Mouse (Mus musculus): ENCODE results near the gene Trim52. TPM values are rescaled to one million over a fixed set of nuclear protein-coding genes. Genes with fewer than 3 reads are reported as not detected.

The Trim52 gene
- polyA plus RNA-seq (2012; rRNA removed) = not detected in 2 replicates

DNA sequence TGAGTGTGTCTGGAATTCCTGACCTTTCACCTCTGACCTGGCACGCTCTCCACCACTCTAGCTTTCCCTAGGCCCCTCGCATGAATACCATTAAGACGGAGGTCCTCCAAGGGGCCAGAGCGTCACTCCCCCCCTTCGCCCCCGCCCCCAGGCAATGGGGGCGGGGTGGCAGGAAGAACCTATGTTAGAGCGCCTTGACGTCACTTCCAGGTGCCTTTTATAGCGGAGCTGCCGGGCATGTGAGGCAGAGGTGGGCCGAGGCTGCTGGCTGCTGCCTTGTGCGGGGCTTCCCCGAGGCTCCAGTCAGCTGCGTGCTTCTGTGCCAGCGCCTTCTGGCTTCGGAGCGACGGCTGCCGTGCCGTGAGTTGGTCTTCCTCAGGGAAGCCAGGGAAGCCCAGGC is at the start of gene Trim52:
Gene Trim52 (plus strand): TSS at position 219 of the 400 bp plus-strand sequence.
- TF ChIP-seq POLR2A (IDR thresholded peaks at IDR 0.05; ENCODE audit: low read depth, low read length) (no peak), CTCF (IDR thresholded peaks at IDR 0.05; ENCODE audit: extremely low read depth, insufficient read depth, insufficient read length, insufficient replicate concordance) (no peak)
- no peak for DNase-seq (ENCODE audit: low read depth in 1 of 2, low spot score in 2 of 2)
- Histone ChIP-seq H3K27me3 (ENCODE audit: control insufficient read depth, insufficient read depth, low read length) (no peaks in the 10 kb centered on the region), H3K27ac (ENCODE audit: insufficient read depth, low read length) (no peak within 1 kb of the TSS), H3K4me1 (ENCODE audit: control insufficient read depth, insufficient read depth, insufficient read length) (no peaks in the 10 kb centered on the region), H3K4me3 (ENCODE audit: extremely low read depth, insufficient read depth, insufficient read length) (no peak within 1 kb of the TSS), H3K36me3 (ENCODE audit: control insufficient read depth, insufficient read depth, low read length) (no peaks in the 10 kb centered on the region)
- 96% methylated on average over 21 of the region's 21 CpGs for WGBS

DNA sequence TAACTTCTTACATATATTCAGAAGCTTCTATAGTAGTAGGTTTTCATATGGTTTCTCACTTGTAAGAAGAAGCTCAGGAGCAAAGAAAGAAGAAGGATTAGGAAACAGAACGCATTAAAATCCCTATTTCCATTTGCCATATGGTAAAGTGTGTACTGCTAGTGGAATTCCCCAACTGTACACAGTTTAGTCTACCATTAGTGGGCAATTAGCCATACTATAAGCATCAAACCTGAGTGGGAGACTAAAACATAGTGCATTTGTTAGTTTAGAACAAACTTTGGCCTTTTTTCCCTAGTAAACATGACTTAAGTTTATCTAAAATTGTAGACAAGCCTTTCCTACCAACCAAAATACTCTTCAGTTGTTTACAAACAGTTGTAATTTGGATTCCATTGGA is 33.4 kb upstream of the Trim52 start:
- Histone ChIP-seq H3K27me3 (ENCODE audit: control insufficient read depth, insufficient read depth, low read length) (no peaks in the 10 kb centered on the region), H3K27ac (ENCODE audit: insufficient read depth, low read length) (no peak overlapping the region), H3K36me3 (ENCODE audit: control insufficient read depth, insufficient read depth, low read length) (no peaks in the 10 kb centered on the region), H3K4me1 (ENCODE audit: control insufficient read depth, insufficient read depth, insufficient read length) (no peaks in the 10 kb centered on the region), H3K4me3 (ENCODE audit: extremely low read depth, insufficient read depth, insufficient read length) (no peak overlapping the region)
- TF ChIP-seq POLR2A (IDR thresholded peaks at IDR 0.05; ENCODE audit: low read depth, low read length) (no peak), CTCF (IDR thresholded peaks at IDR 0.05; ENCODE audit: extremely low read depth, insufficient read depth, insufficient read length, insufficient replicate concordance) (no peak)
- DNase-seq (ENCODE audit: low read depth in 1 of 2, low spot score in 2 of 2) = no peak
- WGBS = 80% methylated on average over 1 of the region's 1 CpGs

DNA sequence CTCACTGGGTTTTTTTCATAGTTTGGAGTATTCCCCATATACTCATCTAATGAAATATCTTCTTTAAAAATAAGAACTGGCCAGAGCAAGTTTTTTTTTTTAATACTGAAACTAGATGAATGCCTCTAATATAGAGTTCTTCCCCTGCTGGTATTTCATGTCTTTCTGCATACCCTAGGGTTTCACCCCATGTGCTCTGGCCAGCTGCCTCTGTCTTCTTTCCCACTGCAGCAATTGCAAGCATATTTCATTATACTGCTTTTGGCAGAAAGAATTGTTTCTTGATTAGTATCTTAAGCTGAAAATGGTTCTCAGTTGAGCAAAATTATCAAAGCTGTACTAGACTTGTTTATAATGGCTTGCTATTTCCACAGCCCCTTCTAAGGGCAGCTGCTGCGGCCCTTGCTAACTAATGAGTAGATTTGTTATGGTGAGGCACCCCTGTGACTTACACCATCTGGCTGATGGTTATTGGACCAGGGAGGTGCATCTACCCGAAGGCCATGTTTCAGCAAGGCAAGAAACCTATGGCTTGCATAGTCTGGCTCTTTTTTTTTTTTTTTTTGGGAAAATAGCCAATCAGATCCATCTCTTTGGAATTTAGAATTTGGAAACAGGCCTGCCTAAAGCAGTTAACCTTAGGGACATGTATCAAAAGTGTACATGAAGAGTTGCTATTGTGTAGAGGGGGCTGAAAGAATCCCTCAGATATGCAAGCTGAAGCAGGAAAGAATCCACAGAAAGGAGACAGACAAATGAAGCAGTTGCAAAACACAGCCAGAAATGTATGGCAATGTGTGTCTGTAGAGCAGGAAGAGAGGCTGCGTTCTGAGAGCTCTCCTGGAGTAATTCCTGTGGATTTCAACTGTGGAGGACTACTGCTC is 30.6 kb upstream of the Trim52 start:
- TF ChIP-seq POLR2A (IDR thresholded peaks at IDR 0.05; ENCODE audit: low read depth, low read length) = no peak
- no peak for TF ChIP-seq CTCF (IDR thresholded peaks at IDR 0.05; ENCODE audit: extremely low read depth, insufficient read depth, insufficient read length, insufficient replicate concordance)
- DNase-seq (ENCODE audit: low read depth in 1 of 2, low spot score in 2 of 2) = no peak
- no peak overlapping the region for H3K27ac ChIP-seq (ENCODE audit: insufficient read depth, low read length)

DNA sequence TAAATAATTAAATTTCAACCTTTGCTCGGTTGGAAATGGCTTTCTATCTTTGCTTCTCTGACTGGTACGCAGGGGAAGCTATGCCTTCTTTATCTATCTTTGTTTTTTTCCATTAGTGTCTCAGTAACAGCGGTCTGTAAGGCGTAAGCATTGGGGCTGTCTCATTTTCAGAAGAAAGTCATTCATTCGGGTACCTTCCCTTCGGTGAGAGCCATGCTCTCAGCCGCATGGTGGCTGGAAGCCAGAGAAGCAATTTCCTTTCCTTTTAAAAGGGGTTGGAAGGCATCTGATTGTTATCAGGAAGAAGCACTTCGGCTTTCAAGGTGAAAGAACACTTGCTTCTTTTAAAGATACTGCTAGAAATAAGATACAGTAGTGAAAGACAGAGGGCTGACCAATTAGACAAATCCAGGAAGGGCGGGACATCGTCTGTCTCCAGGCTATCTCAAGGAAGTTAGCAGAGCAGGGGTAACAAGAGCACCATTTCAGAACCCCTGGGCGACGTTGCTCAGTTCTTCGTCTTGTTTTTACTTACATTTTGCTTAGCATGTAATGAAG is 17.4 kb upstream of the Trim52 start:
- DNase-seq (ENCODE audit: low read depth in 1 of 2, low spot score in 2 of 2) = no peak
- TF ChIP-seq POLR2A (IDR thresholded peaks at IDR 0.05; ENCODE audit: low read depth, low read length) = no peak
- no peak for TF ChIP-seq CTCF (IDR thresholded peaks at IDR 0.05; ENCODE audit: extremely low read depth, insufficient read depth, insufficient read length, insufficient replicate concordance)
- no peaks in the 10 kb centered on the region for H3K4me1 ChIP-seq (ENCODE audit: control insufficient read depth, insufficient read depth, insufficient read length)
- H3K4me3 ChIP-seq (ENCODE audit: extremely low read depth, insufficient read depth, insufficient read length) = no peak overlapping the region
- H3K36me3 ChIP-seq (ENCODE audit: control insufficient read depth, insufficient read depth, low read length) = no peaks in the 10 kb centered on the region
- H3K27me3 ChIP-seq (ENCODE audit: control insufficient read depth, insufficient read depth, low read length) = no peaks in the 10 kb centered on the region
- WGBS = 71% methylated on average over 13 of the region's 13 CpGs
- H3K27ac ChIP-seq (ENCODE audit: insufficient read depth, low read length) = no peak overlapping the region

More for the DNA sequence above, 30.6 kb upstream of the Trim52 start:
- Histone ChIP-seq H3K36me3 (ENCODE audit: control insufficient read depth, insufficient read depth, low read length) (no peaks in the 10 kb centered on the region), H3K27me3 (ENCODE audit: control insufficient read depth, insufficient read depth, low read length) (no peaks in the 10 kb centered on the region), H3K4me1 (ENCODE audit: control insufficient read depth, insufficient read depth, insufficient read length) (no peaks in the 10 kb centered on the region), H3K4me3 (ENCODE audit: extremely low read depth, insufficient read depth, insufficient read length) (no peak overlapping the region)
- WGBS = 91% methylated on average over 3 of the region's 3 CpGs

DNA sequence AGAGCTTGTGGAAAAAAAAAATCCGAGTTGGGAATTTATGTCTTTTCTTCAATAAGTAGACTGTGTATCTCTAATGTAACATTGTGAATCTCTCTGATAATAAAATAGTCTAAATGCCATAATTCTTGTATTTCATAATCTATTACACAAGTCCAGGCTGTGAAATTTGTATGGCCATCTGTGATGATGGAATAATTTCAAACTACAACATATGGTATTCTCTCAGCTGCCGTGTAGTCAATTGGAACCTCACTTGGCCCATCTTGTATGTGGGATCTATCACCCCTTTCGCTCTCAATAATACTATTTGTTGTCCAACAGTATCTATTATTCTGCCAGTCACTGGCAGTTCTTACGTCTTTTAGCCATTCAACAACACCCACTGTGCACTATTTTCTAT is 9.2 kb upstream of the Trim52 start:
- Histone ChIP-seq H3K27me3 (ENCODE audit: control insufficient read depth, insufficient read depth, low read length) (no peaks in the 10 kb centered on the region), H3K4me3 (ENCODE audit: extremely low read depth, insufficient read depth, insufficient read length) (no peak overlapping the region), H3K4me1 (ENCODE audit: control insufficient read depth, insufficient read depth, insufficient read length) (no peaks in the 10 kb centered on the region), H3K27ac (ENCODE audit: insufficient read depth, low read length) (no peak overlapping the region), H3K36me3 (ENCODE audit: control insufficient read depth, insufficient read depth, low read length) (no peaks in the 10 kb centered on the region)
- no peak for DNase-seq (ENCODE audit: low read depth in 1 of 2, low spot score in 2 of 2)
- 94% methylated on average over 4 of the region's 4 CpGs for WGBS
- TF ChIP-seq POLR2A (IDR thresholded peaks at IDR 0.05; ENCODE audit: low read depth, low read length) (no peak), CTCF (IDR thresholded peaks at IDR 0.05; ENCODE audit: extremely low read depth, insufficient read depth, insufficient read length, insufficient replicate concordance) (no peak)

DNA sequence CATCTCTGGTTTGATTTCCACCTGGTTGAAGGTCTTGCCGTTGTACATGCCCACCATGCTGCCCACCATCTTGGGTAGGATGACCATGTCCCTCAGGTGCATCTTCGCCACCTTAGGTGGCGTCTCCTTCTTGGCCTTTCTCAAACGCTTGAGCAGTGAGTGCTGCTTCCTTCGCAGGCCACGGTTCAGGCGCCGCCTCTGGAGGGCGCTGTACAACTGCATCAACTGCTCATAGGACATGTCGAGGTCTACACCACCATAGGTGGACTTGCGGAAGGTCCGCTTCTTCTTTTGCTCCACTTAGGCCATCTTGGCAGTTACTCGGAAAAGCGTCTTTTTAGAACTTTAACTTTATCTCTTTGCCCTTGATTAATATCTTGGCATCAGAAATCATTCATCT is 5.1 kb upstream of the Trim52 start:
- 94% methylated on average over 14 of the region's 14 CpGs for WGBS
- no peak overlapping the region for H3K27ac ChIP-seq (ENCODE audit: insufficient read depth, low read length)
- no peaks in the 10 kb centered on the region for H3K36me3 ChIP-seq (ENCODE audit: control insufficient read depth, insufficient read depth, low read length)
- H3K27me3 ChIP-seq (ENCODE audit: control insufficient read depth, insufficient read depth, low read length) = no peaks in the 10 kb centered on the region
- TF ChIP-seq POLR2A (IDR thresholded peaks at IDR 0.05; ENCODE audit: low read depth, low read length) (no peak), CTCF (IDR thresholded peaks at IDR 0.05; ENCODE audit: extremely low read depth, insufficient read depth, insufficient read length, insufficient replicate concordance) (no peak)
- no peak overlapping the region for H3K4me3 ChIP-seq (ENCODE audit: extremely low read depth, insufficient read depth, insufficient read length)
- no peaks in the 10 kb centered on the region for H3K4me1 ChIP-seq (ENCODE audit: control insufficient read depth, insufficient read depth, insufficient read length)
- no peak for DNase-seq (ENCODE audit: low read depth in 1 of 2, low spot score in 2 of 2)

DNA sequence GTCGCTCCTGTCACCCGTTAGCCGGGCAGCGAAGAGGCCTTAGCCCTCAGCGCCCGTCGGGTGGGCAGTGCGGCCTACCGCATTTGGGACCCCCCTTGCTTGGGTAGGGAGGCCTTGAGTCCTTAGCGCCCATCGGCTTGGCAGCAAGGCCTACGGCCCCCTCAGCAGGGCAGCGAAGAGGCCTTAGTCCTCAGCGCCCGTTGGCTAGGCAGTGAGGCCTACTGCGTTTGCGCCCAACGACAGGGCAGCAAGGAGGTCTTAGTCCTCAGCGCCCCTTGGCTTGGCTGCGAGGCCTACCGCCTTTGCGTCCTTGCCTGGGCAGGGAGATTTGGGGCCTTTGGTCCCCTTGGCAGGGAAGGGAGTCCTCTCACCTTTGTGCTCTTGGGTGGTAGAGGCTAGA is 427 bp downstream of the Trim52 start:
- 95% methylated on average over 22 of the region's 22 CpGs for WGBS
- Histone ChIP-seq H3K4me3 (ENCODE audit: extremely low read depth, insufficient read depth, insufficient read length) (no peak overlapping the region), H3K27ac (ENCODE audit: insufficient read depth, low read length) (no peak overlapping the region), H3K36me3 (ENCODE audit: control insufficient read depth, insufficient read depth, low read length) (no peaks in the 10 kb centered on the region), H3K27me3 (ENCODE audit: control insufficient read depth, insufficient read depth, low read length) (no peaks in the 10 kb centered on the region), H3K4me1 (ENCODE audit: control insufficient read depth, insufficient read depth, insufficient read length) (no peaks in the 10 kb centered on the region)
- TF ChIP-seq POLR2A (IDR thresholded peaks at IDR 0.05; ENCODE audit: low read depth, low read length) (no peak), CTCF (IDR thresholded peaks at IDR 0.05; ENCODE audit: extremely low read depth, insufficient read depth, insufficient read length, insufficient replicate concordance) (no peak)
- no peak for DNase-seq (ENCODE audit: low read depth in 1 of 2, low spot score in 2 of 2)
